Mouse (Mus musculus) neural tube, embryonic 11.5 days (tissue): ENCODE data around the gene Fam208b. TPM values are rescaled to one million over a fixed set of nuclear protein-coding genes. Genes with fewer than 3 reads are reported as not detected.
"Not testable (repeated sequence)": the region's sequence is repeated elsewhere in the genome, so short reads cannot be mapped to it uniquely, and the experiment has no call there.

Experiments
- ATAC-seq: fragments of 200-750 bp; cut with Nextera tagmentation; 2 replicates; pipeline ENCODE4 v1.8.0; 2017; ENCODE audit warnings: moderate number of reproducible peaks, mild to moderate bottlenecking, moderate TSS enrichment, moderate library complexity; ENCODE audit not compliant: insufficient read depth, low FRiP score, low TSS enrichment
- DNase-seq: peaks from one replicate; pipeline ENCODE4 v3.0.0-alpha.2; 2015; ENCODE audit warnings: low spot score
- H3K27ac ChIP-seq: fragments of 300-500 bp; sonication (generic); 2 replicates; pipeline ENCODE4 v1.5.1; 2014; ENCODE audit warnings: low read depth, mild to moderate bottlenecking, low read length
- H3K27me3 ChIP-seq: fragments of 300-500 bp; sonication (generic); 2 replicates; pipeline ENCODE4 v1.6.1; 2014; ENCODE audit warnings: mild to moderate bottlenecking, low read length, mixed read lengths; ENCODE audit not compliant: control insufficient read depth, insufficient read depth
- H3K36me3 ChIP-seq: fragments of 300-500 bp; sonication (generic); 2 replicates; pipeline ENCODE4 v1.6.1; 2014; ENCODE audit warnings: mild to moderate bottlenecking, low read length, moderate library complexity, mixed read lengths; ENCODE audit not compliant: control insufficient read depth, insufficient read depth
- H3K4me1 ChIP-seq: fragments of 300-500 bp; sonication (generic); 2 replicates; pipeline ENCODE4 v1.6.1; 2014; ENCODE audit warnings: low read length, mixed read lengths; ENCODE audit not compliant: control insufficient read depth, insufficient read depth
- H3K4me2 ChIP-seq: fragments of 300-500 bp; sonication (generic); 2 replicates; pipeline ENCODE4 v1.6.1; 2014; ENCODE audit warnings: low read depth, mild to moderate bottlenecking, moderate library complexity
- H3K4me3 ChIP-seq: fragments of 300-500 bp; sonication (generic); 2 replicates; pipeline ENCODE4 v1.5.1; 2014; ENCODE audit warnings: low read depth, low read length
- H3K9ac ChIP-seq: fragments of 300-500 bp; sonication (generic); 2 replicates; pipeline ENCODE4 v1.6.1; 2014; ENCODE audit warnings: mild to moderate bottlenecking, low read length
- H3K9me3 ChIP-seq: fragments of 300-500 bp; sonication (generic); 2 replicates; pipeline ENCODE4 v1.6.1; 2016; ENCODE audit warnings: low read length; ENCODE audit not compliant: control insufficient read depth
- WGBS: fragments of 180-500 bp; shearing (Covaris S2); extraction: QIAGEN DNeasy Blood & Tissue Kit; methylation state at CpG from one replicate; pipeline ENCODE4 v1.1.7; 2014; 5-methylcytosine and 5-hydroxymethylcytosine counted together
- polyA plus RNA-seq: library from polyadenylated mRNA; unstranded; fragments of >200 nt; fragmentation: Nextera tagmentation; extraction: Ambion mirVana; gene quantifications from 2 replicates; pipeline ENCODE4 v1.2.1, GENCODE M21; 2014

Fam208b gene
- polyA plus RNA-seq, 1 experiment from 2014 or later = 23.4 TPM

- not testable (repeated sequence) for H3K4me1 ChIP-seq, ATAC-seq, H3K9ac ChIP-seq, DNase-seq, H3K27ac ChIP-seq, H3K4me3 ChIP-seq, H3K9me3 ChIP-seq, H3K4me2 ChIP-seq, H3K36me3 ChIP-seq, H3K27me3 ChIP-seq
- 81% methylated on average over 3 of the region's 4 CpGs for WGBS
These were observed 91.6 kb downstream of the Fam208b start for GRCm38 (mm10) chr13:3519357-3519756.

Other genes with a start within 250 kb of the Fam208b start
- gene Gdi2, start 73.0 kb downstream of the Fam208b start, polyA plus RNA-seq = 494 and 512 TPM in 2 replicates
- 9.7 and 11.9 TPM in 2 replicates for gene Asb13, start 22.9 kb upstream of the Fam208b start, polyA plus RNA-seq
- gene Calml3, start 193.2 kb upstream of the Fam208b start, polyA plus RNA-seq = not detected in 2 replicates
- not detected in 2 replicates for gene Calm4, start 226.6 kb upstream of the Fam208b start, polyA plus RNA-seq
- not detected in 2 replicates for gene Calm5, start 243.1 kb upstream of the Fam208b start, polyA plus RNA-seq